Mouse (Mus musculus) CD8-positive naive resting alpha-beta T cell, adult 2 months (primary cell): ENCODE data around the gene Tbc1d16.
"Not testable (repeated sequence)": the region's sequence is repeated elsewhere in the genome, so short reads cannot be mapped to it uniquely, and the experiment has no call there.

Experiments used
- DNase-seq, 2 experiments: peaks; one replicate each; pipeline ENCODE4 v3.0.0; 2022; ENCODE audit warnings: low read depth in 2 of 2, low spot score in 2 of 2

Tbc1d16 gene

DNA sequence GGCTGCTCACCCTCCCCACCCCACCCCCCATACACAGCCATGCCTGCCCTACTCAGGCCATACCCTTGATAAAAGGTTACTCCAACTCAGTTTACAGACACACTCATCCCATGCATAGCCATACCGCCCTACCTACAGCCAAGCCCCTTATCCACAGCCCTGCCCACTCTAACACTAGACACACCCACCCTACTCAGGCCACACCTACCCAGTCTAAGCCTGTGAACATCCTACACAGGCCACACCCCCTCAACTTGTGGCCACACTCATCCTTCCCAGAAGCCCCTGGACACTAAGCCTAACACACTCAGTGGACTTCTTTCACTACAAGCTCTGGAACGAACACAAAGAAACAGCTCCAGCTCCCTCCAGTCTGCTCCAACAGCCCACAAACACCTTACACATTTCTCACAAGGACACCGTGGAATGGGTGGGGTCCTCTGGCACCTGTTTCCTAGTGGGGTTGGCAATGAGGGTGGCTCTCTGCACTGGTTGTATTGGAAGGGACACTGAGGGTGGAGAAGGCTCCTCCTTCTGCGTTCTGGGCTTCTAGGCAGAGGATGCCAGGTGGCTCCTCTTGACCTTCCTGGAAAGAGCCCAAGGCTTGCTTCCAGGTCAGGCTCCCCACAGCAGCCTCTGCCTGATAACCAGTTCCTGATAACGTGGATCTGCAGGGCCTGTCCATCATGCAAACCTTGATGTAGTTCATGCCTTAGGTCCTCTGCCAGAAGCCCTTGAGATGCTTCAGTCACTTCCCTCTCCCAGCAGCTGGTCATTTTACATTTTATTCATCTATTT lies 104.6 kb downstream of the Tbc1d16 start:
- no peak for DNase-seq

DNA sequence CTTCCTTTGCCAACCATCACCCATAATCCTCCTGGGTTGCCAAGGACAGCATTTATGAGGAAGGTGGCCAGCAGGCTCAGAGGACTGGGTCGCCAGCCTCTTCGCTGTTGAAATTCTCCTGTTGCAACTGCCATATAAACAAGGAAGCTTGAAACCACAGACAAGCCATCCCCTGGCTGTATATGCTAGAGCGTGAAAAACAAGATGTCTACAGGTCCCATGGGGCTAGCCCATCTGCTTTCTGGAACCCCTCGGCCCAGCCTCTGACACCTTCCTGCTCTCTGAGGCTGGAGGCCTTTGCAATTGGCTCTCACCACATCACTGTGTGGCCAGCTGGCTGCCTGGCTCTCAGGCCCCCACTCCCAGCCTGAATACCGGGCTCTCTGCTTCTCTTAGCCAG lies 105.9 kb downstream of the Tbc1d16 start:
- no peak for DNase-seq

DNA sequence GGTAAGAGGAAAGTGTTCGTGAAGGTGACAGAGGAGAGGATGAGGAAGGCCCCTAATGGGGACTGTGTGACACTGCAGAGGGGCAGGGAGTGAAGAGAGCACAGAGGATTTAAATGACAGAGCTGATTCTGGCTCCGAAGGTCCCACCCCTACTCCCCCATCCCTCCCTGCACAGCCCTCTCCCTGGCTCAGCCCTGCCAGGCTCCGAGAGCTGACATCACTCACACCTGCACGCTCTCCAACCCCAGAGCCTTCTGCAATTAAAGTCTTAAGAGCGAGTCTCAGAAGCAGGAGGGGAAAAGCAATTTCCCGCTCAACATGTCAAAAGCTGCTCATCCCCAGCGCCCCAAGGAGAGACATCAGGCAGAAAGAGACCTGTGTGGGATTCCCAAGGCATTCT lies 109.4 kb downstream of the Tbc1d16 start:
- DNase-seq = no peak

DNA sequence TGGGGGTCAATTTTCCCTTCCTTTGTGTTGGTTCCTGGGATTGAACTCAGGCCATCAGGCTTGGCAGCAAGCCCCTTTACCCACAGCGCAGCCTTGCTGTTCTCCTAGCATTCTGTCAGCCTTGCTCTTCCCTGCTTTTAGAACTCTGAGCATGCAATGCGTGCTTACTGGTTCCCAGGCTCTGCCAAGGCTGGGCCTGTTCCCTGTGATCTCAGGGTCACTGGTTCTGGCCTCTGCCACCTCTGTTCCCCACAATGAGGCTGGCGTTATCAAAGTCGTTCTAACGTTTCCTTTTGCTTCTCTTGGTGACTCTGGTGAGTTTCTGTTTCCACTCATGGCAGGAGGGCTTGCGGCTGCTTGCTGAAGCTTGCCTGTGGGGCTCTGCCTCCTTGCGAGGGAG lies 110.4 kb downstream of the Tbc1d16 start:
- no peak for DNase-seq

GRCm38 (mm10) chr11:119116992-119117391 lies 111.3 kb downstream of the Tbc1d16 start:
- no peak for DNase-seq

GRCm38 (mm10) chr11:119112721-119113120 lies 115.6 kb downstream of the Tbc1d16 start:
- DNase-seq = no peak

DNA sequence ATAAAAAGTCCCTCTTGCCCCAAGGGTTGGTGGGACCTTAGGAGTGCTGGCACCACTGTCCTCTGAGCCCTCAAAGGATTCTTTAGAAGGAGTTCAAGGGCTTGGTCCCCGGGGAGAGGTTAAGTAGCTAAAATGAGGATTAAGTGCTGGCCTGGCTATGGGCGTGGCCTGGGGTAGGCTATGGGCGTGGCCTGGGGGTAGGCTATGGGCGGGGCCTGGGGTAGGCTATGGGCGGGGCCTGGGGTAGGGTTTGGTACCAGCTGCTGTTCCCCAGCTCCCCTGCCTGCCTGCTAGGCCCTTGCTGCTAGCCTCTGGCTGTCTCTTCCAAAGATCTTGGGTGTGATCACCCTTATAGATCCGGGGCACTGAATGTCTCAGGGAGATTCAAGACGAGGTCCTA lies 117.0 kb downstream of the Tbc1d16 start:
- no peak for DNase-seq

GRCm38 (mm10) chr11:119109415-119110071 lies 118.8 kb downstream of the Tbc1d16 start:
- DNase-seq = no peak

GRCm38 (mm10) chr11:119108573-119109263 lies 119.6 kb downstream of the Tbc1d16 start:
- no peak for DNase-seq

DNA sequence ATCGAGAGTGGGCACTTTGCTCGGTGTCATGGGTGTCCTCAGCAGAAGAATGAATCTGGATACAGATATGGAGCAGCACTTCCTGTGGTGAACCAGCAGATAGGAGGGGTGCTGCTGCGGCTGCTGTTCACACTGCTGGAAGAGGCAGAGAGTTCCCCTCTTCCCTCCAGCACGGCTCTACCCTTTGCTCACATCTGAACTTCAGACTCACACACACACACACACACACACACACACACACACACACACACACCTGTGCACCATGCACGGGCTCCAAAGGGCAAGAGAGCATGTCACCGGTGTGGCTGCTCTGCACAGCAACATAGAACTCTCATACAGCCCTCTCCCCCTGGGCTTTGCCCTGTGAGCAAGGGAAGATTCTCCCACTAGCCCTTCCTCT lies 122.0 kb downstream of the Tbc1d16 start:
- DNase-seq = no peak

GRCm38 (mm10) chr11:119105748-119106147 lies 122.6 kb downstream of the Tbc1d16 start:
- DNase-seq = no peak

DNA sequence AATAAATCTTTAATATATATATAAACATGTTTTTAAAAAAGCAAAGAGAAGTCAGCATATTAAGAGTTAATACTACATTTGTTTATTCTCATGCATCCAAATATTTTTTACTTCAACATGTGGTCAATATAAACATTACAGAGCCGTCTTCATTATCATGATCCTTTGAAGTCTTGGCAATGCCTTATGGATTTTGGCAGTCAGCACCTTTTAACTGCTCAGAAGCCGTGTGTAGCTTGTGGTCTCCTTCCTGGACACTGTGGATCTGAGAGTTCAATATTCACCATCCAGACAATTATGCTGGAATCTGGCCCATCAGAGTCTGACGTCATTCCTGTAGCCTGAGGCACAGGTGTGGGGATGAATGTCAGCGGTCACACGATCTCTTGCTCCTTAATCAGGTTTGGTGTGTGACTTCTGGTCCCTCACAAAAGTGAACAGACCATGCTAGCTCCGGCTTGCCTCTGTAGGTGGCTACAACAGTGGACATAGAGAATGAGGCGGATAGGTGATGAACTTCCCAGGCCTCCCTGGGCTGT lies 123.2 kb downstream of the Tbc1d16 start:
- DNase-seq = no peak

- DNase-seq = no peak
Observed at GRCm38 (mm10) chr11:119103991-119104390, 124.3 kb downstream of the Tbc1d16 start.

- DNase-seq = not testable (repeated sequence)
Observed at GRCm38 (mm10) chr11:119100355-119100754, 127.9 kb downstream of the Tbc1d16 start.

DNA sequence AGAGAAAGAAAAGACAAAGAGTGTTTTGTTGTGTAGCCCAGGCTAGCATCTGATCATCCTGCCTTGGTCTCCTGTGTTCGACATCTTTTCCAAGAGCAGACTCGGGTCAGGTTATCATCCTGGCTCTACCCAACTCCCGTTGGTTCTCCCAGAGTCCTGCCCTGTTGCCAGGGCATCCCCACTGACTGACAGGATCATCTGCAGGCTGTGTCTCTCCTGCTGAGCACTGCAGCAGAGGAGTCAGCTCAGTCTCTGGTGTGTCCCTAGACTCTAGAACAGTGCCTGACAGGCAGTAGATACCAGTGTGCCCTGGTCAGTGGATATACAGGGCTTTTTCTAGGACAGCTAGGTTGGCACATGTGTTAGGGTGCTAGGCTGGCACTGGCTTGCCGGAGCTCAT lies 130.1 kb downstream of the Tbc1d16 start:
- no peak for DNase-seq

GRCm38 (mm10) chr11:119095441-119095840 lies 132.9 kb downstream of the Tbc1d16 start:
- DNase-seq = no peak

GRCm38 (mm10) chr11:119093322-119093721 lies 135.0 kb downstream of the Tbc1d16 start:
- no peak for DNase-seq
